Mouse (Mus musculus) lung, adult 18-20 months (tissue): ENCODE data around the gene Olfr1278.
"Not testable (repeated sequence)": the region's sequence is repeated elsewhere in the genome, so short reads cannot be mapped to it uniquely, and the experiment has no call there.

Experiments
- DNase-seq, 2 experiments: peaks; one replicate each; pipeline ENCODE4 v3.0.0; 2022; ENCODE audit warnings: mixed read lengths in 2 of 2

Olfr1278 gene

GRCm38 (mm10) chr2:111289836-111290235, at the start of gene Olfr1278:
Olfr1278 (plus strand) TSS chr2:111290136.
- DNase-seq = no peak

GRCm38 (mm10) chr2:111254216-111254615, 35.7 kb upstream of the Olfr1278 start, which contains the start of gene Olfr1276:
Olfr1276 (plus strand) TSS chr2:111254516.
- DNase-seq = no peak

GRCm38 (mm10) chr2:111274006-111274405, 15.9 kb upstream of the Olfr1278 start, which contains the start of gene Olfr1277:
Olfr1277 (minus strand) TSS chr2:111274106.
- DNase-seq = no peak

GRCm38 (mm10) chr2:111298541-111298940, 8.6 kb downstream of the Olfr1278 start:
- DNase-seq = no peak

GRCm38 (mm10) chr2:111300374-111300773, 10.4 kb downstream of the Olfr1278 start, which contains the start of gene Olfr1279:
Olfr1279 (plus strand) TSS chr2:111300635.
- DNase-seq = no peak

- DNase-seq = no peak
These were observed 23.8 kb downstream of the Olfr1278 start, which contains the start of gene Olfr1280 for GRCm38 (mm10) chr2:111313717-111314116. Olfr1280 (plus strand) TSS chr2:111314017.

GRCm38 (mm10) chr2:111326220-111326619, 36.3 kb downstream of the Olfr1278 start, which contains the start of gene Olfr1281:
Olfr1281 (plus strand) TSS chr2:111326520.
- no peak for DNase-seq

- not testable (repeated sequence) for DNase-seq
These were observed 43.8 kb downstream of the Olfr1278 start for GRCm38 (mm10) chr2:111333721-111334120.

- DNase-seq = no peak
These were observed 46.0 kb downstream of the Olfr1278 start, which contains the start of gene Olfr1282 for GRCm38 (mm10) chr2:111335976-111336375. Olfr1282 (minus strand) TSS chr2:111336076.
